Mouse (Mus musculus) cerebellum, postnatal 4 days (tissue): ENCODE results near the gene Tmem184a.

Experiments used
- DNase-seq, 2 experiments: peaks; one replicate each; pipeline ENCODE4 v3.0.0; 2022; ENCODE audit warnings: low spot score in 2 of 2, mixed read lengths in 1 of 2

The Tmem184a gene

DNA sequence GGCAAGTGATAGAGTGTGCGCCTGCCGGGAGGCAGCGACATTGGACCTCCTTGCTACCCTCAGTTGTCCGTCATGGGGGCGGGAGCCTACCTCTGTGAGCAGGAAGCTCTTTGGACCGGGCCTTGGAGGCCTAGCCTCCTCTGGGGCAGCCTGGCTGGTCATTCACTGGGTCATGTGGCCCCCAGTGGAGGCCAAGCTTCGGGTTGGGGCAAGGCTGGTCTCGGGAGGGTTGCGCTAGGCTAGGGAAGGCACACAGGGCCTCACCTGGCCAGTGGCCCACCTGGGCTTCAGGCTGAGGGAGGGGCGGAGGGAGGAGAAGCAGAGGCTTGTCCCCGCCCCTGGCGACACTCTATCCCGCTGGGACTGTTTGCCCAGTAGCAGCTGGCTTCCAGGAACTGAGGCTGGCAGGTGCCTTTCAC is 5.7 kb downstream of the Tmem184a start:
- no peak for DNase-seq

DNA sequence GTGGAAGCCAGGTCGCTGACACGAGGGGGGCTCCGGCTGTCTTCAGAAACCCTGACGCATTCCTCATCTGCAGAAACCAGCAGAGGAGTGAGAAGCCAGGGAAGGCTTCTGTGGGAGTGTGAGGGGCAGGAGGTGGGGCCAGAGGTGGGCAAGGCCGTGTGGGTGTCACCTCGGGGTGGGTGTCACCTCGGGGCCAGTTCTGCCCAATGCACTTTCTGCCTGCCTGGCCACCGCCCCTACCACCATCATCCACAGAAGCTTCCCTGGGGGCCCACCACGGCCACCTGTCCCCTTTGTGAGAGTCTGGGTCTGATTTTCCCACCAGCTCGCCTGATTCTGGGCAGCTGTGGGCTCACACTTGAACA is 6.6 kb downstream of the Tmem184a start:
- no peak for DNase-seq

DNA sequence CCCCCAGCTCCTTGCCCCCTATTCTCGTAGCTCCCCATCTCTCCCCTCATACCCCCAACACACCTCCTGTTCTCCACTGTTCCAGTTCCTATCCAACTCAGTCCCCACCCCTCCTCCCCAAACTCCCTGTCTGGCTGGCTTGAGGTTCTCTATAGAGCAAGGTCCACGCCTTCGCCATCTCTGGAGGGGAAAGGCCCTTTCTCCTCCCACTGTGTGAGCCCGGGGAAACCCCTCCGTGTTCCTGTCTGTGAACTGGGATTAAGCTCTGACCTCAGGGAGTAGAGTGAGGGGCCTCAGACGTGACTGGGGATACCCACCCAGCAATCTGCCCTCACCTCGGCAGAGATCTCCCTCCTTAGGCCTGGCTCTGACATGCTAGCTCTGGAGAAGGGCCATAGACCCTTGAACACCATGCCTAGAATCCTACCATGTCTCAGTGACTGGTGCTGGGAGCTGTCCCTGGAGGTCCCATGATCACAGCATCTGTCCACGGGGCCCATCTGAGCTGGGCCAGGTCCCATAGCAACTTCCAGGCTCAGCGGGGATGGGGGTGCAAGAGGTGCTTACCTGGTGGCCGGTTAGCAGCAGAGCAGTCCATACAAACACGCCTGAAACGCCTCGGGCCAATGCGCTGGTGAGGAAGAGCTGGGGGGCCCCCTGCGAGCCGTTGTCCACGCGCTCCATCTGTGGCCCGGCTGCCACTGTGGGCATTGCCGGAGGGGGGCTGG is 7.2 kb downstream of the Tmem184a start:
- DNase-seq: no peak

GRCm38 (mm10) chr5:139811677-139812397 is 7.9 kb downstream of the Tmem184a start:
- no peak for DNase-seq

- no peak for DNase-seq
Observed at GRCm38 (mm10) chr5:139809397-139809796, 10.3 kb downstream of the Tmem184a start.

GRCm38 (mm10) chr5:139805924-139806323 is 13.8 kb downstream of the Tmem184a start:
- DNase-seq: no peak

- no peak for DNase-seq
Observed at GRCm38 (mm10) chr5:139804573-139805111, 15.1 kb downstream of the Tmem184a start.

GRCm38 (mm10) chr5:139804107-139804551 is 15.6 kb downstream of the Tmem184a start:
- no peak for DNase-seq

DNA sequence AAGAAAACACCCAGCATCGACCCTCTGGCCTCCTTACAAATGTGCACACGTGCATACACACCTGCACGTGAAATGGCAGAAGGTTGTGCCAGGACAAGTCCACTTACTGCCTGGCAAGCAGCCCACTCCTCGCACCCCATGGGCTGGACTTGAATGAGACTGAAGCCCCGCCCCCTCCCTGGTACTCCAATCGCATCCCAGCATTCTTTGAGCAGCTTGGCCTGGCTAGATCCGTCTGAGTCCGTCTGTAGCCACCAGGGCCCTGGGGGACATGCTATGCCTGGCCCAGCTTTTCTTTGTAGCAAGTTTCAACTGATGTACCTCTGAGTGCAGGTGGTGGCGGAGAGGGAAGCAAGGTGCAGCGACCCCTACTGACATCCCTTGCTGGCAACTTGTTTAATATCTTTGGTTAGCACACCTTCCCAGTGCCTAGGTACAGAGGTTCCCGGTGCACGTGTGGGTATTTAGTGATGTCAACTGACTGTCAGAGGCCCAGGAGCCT is 16.1 kb downstream of the Tmem184a start:
- DNase-seq: peak in 1 of 2 experiments; percentile 49

- no peak for DNase-seq
Observed at GRCm38 (mm10) chr5:139803165-139803564, 16.6 kb downstream of the Tmem184a start.

DNA sequence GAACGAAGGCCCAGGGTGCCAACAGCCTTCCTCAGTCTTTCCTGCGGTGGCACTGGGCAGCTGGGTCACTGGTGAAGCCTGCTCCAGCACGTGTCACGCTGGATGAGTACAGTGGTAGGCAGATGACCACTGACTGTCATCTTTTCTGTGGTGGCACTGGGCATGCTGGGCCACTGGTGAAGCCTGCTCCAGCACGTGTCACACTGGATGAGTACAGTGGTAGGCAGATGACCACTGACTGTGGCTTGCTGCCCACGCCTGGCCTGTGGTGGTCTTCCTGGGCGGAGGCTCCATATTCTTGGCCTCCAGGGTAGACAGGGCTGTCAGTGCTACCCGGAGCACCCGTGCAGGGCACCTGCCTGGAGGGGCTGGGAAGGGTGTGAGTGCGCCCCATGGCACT is 17.8 kb downstream of the Tmem184a start:
- DNase-seq: no peak

DNA sequence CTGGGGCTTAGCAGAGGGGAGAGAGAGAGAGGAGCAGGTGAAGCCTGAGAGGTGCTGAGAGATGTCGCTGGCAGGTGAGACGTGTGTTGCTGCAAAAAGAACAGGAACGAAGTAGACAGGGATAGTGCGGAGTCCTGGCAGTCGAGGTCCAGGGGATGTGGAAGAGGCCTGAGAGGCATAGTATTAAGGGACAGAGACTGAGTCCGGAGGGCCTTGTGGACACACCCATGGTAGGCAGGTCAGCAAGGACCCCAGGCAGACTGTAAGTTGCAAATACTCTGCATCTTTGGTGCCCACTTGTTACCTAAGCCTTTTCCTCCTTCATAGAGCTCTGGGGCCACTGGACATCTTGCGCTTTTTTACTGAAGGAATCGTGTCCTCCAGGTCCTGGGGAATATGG is 18.5 kb downstream of the Tmem184a start:
- no peak for DNase-seq

GRCm38 (mm10) chr5:139799801-139800590 is 19.7 kb downstream of the Tmem184a start:
- DNase-seq: no peak

DNA sequence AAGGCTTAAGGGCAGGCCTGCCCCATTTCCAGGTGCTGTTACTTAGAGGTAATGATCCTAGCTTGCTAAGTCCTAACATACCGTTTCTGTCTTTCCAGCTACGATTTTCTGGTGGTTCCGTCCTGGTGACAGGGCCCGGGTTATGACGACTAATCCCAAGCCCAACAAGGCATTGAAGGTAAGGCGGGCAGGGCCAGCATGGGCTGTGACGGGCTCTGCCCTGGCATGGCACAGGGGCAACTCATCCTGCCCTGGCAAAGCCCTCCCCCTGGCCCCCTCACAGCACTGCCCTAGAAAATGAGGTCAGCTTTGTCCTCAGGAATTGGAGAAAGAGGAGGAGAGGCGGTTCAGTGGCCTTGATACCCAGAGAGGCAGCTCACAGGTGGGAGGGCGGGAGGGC is 20.7 kb downstream of the Tmem184a start:
- DNase-seq: no peak

- DNase-seq: no peak
Observed at GRCm38 (mm10) chr5:139798168-139798900, 21.4 kb downstream of the Tmem184a start.

- DNase-seq: peak; percentile 77 to 94
Observed at GRCm38 (mm10) chr5:139797473-139798167, 22.1 kb downstream of the Tmem184a start.

- no peak for DNase-seq
Observed at GRCm38 (mm10) chr5:139796900-139797299, 22.8 kb downstream of the Tmem184a start.

GRCm38 (mm10) chr5:139796001-139796620 is 23.6 kb downstream of the Tmem184a start:
- no peak for DNase-seq

DNA sequence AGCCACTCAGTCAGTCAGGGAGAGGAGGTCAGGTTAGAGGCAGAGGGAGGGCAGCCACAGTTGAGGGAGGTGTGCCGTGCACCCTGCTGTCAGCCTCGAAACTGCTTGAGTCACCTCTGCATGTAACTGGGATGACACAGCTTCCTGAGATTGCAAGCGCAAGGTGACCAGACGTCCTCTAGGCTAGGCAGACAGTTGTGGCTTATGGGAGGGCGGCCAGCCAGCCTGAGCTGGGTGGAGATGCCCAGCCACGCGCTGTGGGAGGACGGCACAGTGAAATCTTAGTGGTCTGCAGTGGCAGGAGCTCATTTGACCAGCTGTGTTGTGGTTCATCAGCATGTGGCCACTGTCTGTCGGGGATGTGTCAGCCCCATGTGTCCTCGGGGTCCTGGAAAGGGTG is 24.8 kb downstream of the Tmem184a start:
- no peak for DNase-seq

- no peak for DNase-seq
Observed at GRCm38 (mm10) chr5:139794137-139794536, 25.6 kb downstream of the Tmem184a start.
